Mouse (Mus musculus) ovary, postnatal 10 days (tissue): ENCODE data around the gene Plxna4.

Experiments
- DNase-seq: peaks from one replicate; pipeline ENCODE4 v3.0.0; 2022; ENCODE audit warnings: low spot score

The Plxna4 gene

DNA sequence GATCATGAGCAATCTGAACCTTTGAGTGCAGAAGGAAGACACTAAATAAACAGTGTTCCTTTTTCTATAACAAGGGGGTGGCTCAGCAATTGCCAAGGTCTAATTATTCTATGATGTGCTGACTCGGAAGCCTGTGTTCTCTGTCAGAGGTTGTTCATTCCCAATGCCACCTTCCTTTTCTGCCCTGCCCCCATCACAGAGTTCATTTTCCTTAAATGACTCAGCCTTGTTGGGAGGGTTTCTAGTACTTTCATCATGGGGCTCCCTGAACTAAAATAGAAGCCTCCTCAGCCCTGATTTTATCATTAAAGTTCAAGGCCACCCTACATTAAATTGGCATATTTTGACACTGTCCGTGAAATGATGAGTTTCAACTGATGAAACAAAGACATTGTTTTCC, 242.0 kb downstream of the Plxna4 start:
- no peak for DNase-seq

DNA sequence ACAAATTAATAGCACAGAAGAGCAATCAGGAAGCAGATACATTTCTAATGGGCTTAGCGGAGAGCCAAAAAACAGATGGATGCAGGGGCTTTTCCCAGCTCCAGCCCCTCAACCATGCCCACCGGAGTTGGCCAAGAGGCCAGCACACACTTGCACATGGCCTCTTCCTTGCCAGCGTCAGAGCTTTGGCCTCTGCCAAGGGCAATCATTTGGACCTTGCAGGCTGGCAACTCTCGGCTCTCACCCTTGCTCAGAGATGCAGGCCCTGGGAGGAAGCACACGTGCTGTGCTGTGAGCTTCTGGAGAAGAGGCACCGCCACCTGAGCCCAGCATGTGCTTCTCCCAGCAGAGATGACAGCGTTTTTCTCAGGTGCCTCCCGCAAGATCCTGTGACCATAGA, 245.3 kb downstream of the Plxna4 start:
- no peak for DNase-seq

DNA sequence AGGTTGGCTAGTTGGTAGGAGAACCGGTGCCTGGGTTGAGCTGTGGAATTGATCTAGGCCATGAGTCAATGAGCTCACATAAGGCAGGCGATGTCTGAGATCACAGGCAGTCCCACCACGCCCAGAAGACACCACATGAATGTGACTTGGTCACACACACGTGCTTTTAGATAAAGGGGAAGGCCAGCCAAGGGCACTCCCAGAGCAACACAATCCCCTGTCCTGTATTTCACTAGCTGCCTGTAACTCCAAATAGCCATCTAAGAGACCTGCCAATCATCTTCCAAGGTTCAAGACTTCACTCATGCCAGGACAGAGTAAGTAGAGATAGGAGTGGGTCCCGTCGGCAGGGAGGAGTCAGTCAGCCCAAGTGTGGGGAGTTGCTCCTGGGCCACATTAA, 245.7 kb downstream of the Plxna4 start:
- DNase-seq: no peak

DNA sequence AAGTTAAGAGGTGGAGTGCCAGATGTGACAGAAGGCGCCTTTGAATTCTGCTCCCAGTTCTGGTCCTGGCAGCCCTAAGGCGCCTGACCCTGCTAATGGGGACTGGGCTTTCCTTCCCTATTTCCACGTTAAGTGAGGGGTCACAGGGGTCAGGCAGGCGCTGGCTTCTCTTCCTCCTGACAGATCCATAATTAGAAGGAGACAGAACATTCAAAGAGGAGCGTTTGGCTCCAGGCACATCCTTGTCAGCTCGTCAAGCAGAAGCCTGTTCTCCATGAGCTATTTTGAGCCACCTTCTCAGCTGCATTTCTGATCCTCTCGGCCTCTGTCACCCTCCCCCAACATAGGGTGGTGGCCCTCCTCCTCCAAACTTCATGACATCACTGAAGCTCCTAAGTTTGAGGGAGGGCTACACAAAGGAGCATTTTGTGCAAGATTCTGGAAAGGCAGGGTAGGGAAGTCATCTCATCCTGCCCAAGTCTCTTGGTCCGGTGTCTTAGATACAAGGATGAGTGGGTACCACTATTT, 249.5 kb downstream of the Plxna4 start:
- no peak for DNase-seq

DNA sequence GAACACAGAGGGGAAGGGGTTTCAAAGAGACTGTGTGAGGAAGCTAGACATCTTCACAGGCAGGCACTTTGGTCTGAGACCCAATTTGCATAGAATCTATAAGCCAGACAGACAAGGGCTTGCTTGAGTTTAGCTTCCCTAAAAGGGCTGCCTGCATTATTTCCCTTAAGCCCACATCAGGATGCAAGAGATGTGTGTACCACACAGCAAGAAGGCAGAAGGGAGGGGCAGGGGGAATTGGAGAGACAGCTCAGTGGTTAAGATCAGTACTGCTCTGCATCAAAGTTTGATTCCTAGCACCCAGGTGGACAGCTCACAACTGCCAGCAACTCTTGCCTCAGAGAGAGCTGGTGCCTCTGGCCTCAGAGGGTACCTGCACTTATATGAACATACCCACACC, 256.7 kb downstream of the Plxna4 start:
- DNase-seq: no peak

DNA sequence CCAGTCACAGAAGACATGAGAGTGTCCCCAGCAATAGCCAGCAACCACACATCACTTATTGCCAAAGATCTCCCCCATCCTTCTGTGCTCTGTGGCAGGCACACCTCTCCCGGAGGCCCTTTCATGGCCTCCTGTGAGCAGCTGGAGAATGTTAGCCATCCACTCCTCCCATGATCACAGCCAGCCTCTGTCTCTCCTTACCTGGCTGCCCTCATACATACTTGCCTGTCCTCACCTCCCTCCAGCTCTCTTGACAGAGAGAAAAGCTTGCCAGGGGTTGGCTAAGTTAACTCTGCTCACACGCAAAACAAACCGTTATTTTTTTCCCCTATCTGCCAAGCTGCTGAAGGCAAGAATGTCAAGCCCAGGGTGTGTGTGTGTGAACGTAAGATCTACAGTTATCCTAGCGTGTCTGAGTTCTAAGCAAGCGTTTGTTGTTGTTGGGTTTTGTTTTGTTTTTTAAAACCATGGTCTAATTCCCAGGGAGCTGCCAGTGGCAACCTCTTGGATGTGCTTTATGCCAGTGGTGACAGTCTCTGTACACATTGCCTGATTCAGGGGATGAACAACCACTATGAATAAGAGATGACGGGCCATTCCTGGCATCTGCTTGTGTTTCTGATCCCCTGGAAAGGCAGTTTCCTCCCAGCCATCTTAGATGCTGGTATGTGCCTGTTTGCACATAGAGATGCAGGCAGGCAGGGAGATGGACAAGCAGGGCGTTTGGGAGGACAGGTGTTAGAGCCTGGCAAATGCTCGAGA, 257.8 kb downstream of the Plxna4 start:
- no peak for DNase-seq

DNA sequence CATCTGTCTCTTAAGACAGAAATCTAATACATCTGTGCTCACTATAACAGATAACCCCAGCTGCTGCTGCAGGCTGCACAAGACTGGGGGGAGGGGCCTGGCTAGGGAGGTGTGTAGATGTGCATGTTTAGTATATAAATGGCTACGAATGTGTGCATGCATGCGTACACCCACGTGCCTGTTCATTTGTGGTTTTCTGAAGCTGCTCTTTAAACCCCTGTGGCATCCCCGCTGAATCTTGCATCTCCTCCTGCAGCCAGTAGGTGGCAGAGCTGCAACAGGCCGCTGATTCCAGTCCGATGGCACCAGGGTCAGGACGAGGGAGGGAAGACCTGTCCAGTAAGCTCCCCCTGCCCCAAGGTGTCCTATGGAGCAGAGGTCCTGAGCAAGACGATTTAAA, 260.0 kb downstream of the Plxna4 start:
- DNase-seq: peak; percentile 42

DNA sequence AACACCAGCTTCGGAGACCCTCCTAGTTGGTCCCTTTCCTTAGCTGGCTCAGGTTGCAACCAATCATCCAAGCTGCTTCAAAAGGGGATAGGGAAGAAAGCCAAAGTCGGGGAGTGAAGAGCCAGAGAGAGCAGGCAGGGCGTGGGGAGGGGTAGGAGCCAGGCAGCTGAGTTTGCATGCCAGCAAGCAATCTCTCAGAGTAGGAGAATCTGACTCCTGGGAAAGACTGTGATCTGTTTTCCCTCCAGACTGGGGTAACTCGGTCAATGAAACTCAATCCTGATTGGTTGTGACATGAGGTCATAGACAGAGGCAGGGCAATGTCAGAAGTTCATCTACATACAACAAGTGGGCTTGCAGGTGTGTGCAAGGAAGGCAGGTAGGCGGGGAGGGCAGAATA, 260.8 kb downstream of the Plxna4 start:
- DNase-seq: no peak

DNA sequence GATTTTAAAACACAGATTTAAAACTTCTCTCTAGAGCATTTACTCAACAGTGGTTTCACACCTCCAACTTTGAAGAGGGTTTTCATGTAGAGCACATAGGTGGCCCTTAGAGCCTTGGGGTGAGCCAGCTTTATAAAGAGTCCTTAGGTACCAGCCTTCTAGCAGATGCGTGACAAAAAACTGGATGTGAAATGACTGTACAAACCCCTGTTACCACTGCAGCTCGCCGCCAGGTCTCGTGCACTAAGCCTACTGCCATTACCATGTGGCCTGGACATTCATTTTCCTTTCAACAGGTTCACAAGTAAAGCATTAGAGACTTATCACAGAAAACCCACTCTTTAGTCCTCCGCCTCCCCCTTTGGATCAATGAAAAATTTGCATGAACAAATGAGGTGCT, 261.6 kb downstream of the Plxna4 start:
- no peak for DNase-seq

DNA sequence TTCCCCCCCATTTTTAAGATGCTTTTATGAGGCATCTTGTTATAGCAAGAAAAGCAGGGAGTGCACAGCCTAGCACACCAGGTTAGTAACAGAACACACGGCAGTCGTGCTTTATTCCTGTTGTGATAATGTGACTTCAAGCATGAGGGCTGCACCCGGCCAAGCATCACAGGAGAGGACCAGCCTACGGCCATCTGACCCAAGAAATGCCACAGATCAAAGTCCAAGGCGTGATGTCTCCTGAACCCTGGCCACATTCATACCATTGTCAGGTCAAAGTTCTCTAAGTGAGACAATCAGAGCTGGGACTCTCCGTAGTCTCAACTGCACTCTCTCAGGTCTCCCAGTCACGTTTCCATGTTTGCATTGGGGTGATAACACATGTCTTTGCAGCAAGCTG, 262.1 kb downstream of the Plxna4 start:
- DNase-seq: no peak

DNA sequence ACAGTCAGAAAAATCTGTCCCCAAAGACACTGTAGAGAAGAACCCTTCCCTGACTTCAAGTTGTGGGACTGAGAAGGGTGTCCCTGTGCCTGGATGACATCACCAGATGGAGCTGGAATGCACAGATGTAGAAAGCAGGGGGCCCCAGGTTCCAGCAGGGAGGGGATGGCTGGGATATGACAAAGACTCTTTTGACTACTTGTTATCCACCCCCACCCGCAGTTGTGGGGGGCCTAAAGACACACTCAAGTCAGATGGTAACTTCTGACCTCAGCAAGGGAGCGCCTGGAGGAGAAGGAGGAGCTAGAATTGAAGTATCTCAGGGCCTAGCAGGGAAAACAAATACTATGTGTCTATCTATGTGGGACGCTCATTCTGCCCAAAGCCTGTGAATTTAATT, 266.8 kb downstream of the Plxna4 start:
- no peak for DNase-seq

DNA sequence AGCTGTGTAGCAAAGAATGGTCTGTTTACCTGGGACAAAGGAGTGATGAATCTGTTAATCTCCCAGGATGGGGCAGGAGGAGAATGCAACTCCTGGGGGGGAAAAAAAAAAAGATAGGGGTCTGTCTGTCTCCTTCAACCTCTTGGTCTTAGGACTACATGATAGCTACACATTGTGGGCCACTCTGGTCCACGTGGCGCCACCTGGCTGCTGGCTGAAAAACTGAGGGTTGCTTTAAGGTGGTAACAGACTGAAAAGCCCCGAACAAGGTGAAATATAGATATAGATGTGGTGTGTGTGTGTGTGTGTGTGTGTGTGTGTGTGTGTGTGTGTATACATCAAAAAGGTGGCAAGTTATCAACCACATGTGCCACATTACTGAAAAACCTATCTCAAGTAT, 267.7 kb downstream of the Plxna4 start:
- DNase-seq: no peak

DNA sequence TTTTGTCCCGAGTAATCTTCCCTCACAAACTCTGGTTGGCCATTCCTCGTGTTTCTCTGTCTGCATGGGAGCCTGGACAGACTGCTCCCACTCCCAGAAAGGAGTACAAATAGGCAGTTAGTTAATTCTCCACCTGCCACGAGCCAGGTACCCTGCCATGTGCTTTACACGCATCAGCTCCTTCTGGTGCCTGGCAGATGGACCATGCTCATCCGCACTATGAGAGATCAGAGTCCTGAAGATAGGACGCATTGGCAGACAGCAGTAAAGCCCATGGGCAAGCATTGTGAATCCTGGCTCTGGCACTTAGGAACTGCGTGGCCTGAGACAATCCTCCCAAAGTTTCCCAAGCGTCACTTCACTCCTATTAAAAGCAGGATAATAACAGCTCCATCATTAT, 270.5 kb downstream of the Plxna4 start:
- no peak for DNase-seq

DNA sequence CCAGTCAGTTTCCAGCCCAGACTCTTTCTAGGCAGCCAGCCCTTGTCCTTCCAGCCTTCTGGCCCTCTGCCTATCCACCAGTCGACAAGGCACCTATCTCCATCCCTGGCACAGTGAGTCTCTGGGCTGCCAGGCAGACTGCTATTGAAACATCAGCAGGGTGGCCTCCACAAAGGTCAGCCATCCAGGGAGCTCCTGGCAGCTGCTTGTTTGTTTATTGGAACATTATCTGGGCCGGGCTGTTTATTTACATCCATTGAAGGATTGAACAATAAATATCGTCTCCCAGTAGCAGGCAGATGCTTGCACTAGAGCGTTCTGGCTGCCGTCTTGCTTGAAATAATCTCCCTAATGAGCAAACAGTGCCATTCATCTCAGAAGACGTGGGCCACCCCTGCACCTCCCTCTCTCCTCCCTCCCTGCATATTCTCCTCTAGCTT, 273.0 kb downstream of the Plxna4 start:
- DNase-seq: no peak

DNA sequence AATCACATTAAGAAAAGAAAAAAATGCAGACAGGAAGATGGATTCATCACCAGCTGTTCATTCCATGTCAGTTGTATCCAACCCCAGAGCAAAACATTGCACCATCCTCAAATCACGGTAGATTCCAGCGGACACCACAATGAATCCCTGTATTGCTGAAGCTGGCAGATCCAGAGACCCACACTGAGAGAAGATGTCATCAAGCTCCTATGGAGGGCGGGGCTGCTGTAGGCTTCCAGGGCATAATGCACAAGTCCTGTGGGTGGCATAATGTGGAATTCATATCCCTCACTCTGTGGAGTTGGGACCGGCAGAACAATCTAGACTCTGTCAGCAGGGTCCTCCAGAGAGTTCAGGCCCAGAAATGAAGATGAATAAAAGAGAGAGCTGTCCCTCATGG, 278.8 kb downstream of the Plxna4 start:
- no peak for DNase-seq

DNA sequence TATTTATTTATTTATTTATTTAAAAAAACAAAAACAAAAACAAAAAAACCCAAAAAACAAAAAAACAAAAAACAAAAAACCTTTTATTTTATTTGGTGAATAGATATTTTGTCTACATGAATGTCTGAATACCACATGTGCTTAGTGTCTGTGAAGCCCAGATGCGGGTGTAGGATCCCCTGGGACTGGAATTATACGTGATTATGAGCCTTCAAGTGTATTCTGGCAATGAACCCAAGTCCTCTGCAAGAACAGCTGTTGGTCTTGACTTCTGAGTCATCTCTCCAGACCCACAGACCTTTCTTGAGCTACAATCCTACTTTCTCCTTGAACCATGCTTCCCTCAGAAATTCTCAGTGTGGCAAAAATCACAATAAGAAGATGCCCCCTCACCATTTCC, 287.4 kb downstream of the Plxna4 start:
- no peak for DNase-seq

DNA sequence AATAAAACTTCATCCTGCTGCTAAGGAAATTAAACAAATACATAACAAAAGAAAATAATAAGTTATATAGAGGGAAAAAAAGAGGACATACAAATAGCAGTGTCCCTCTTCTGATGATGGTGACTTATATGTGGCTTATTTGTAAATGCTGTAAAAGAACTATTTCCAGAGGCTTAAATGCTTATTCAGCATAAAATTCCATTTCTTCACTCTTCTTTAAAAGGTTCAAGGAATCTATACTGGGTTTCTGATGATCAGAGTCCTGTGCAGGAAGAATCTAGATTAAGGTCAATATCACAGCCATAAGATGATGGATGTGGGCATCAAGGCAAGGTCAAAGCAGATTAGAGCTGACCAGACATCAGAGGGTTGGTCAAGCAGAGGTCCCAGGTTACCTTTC, 306.5 kb downstream of the Plxna4 start:
- no peak for DNase-seq

DNA sequence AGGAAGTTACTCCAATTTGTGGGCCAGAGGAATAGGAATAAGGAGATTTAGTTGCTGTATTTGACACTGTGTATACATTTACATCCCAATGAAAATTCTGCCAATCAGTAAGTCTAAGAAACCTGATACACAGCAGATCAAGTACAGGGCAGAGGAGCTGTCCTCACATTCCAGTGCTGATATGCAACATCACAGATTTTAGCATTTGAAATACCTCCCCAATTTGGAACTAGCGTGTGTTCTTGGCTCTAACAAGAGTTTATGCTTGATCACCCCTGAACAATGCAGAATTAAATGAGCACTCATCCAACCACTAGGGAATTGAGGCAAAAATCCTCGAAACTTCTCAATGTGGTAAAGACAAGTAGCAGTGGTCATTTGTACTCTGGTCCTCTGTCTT, 307.3 kb downstream of the Plxna4 start:
- no peak for DNase-seq

DNA sequence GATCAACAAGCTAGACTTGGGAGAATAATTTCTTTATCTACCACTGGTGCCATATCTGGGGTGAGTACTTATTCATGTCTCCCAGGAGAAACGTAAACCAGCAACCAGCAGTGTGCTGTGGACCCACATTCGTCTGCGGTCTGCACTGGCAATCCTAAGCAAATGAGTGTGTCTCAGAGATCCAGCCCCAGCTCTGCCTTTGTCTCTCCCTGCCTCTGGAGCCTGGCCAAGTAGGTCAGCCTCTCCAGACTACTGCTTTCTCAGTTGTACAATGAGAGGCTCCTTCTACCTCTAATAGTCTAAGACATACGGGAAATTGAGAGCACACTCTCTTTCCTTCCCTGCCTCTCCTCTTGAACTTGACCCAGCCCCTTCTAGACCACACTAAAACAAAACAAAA, 316.5 kb downstream of the Plxna4 start:
- peak; percentile 8 for DNase-seq

DNA sequence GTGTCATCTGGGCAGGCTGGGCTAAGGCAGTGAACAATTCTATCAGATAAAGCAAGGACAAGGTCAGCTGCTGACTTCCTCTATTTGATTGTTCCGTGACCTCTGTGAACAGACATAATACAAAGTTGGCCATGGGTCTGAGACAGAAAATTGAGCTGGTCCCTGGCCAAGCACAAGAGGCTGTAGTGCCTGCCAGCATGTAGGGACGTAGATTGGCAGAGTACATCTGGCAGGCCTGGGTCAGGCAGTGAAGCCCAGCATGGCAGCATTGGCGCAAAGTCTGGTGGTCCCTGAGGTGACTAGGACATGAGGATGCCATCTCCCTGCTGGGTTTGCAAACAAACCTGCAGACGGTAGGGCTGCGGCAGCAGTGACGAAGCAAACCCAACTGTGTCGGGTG, 321.9 kb downstream of the Plxna4 start:
- DNase-seq: no peak

DNA sequence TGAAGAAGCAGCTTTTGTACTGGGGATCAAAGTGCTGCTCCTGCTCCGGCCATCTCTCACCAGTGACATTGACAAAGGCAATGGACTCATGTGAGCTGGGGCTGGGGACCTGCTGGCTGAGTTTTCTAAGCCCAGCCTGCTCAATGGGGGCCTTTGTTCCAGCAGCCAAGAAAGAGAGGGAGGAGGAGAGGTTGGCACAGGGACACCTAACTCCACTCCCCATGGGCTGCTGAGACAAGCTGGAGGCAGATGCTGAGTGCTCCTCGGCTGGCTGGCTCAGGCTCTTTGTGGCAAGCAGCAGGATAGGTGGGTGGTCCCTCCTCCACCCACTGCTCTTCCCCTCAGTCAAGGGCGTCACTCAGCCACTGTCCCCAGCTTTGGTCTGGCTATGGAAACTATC, 326.7 kb downstream of the Plxna4 start:
- DNase-seq: no peak

DNA sequence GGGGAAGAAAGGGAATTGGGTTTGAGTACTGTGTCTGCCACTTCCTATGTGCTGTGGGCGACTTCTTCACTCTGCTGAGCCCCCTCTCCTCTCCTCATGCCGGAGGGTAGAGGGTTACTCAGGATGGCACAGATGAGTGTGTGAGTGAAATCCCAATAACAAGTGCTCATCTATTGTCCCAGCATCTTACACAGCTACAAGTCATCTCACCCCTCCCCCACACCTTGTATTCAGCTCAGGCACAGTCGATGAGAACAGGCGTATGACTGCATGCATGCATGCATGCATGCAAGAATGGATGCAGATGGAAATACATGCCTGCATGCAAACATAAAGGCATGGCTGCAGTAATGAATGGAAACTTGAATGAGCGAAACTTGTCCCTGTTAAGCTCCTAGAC, 327.7 kb downstream of the Plxna4 start:
- no peak for DNase-seq

DNA sequence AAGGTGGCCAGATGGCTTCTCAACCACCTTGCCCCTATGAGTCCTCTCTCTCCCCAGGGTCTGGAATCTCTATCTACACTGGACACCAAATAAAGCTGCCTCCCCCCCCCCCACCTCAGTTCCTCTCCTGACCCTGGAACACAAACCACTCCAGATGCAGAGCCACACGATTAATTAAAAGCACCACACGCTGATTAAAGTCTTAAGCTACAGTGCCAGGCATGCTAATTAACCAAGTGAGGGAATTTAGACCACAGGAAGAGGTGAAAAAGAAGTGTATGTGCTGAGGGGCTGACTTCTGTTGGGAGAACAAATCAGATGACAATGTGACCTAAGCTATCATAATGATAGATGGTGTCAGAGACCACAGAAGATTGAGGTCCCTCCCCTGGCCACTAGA, 332.8 kb downstream of the Plxna4 start:
- no peak for DNase-seq

DNA sequence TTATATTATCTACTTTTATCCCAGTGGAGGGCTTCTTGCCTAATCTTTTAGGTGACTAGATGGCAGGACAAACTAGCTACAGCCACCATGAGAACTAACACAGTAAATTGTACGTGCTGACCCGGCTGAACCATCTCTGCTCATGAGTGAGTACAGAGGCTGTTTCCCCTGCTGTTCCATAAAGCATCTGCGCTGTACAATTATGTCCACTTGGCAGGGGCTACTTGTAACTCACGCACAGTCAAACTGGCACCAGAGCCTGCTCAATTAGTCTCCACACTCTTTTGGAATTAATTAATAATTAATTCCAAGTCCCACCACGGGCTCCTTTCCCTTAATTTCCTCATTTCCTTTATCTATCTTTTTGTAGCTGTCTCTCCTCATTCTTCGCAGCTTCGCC, 335.8 kb downstream of the Plxna4 start:
- no peak for DNase-seq
